Comparison of ENCODE assay signal across 36 mouse cellular contexts in genomic region chr5:121017699-121018098, GRCm38 (mm10). TPM values are rescaled to one million over a fixed set of nuclear protein-coding genes. Genes with fewer than 3 reads are reported as not detected.
"Had no signal": no experiment of that assay in that cellular context is flagged by ENCODE, and none has a peak within 500 bp of the region (broad histone marks: within the 10 kb centered on the region; RNA-seq: fewer than 3 reads in every experiment).

No protein-coding gene starts in this region.

- H3K4me2 ChIP-seq: limb, embryonic 12.5 days; limb, embryonic 13.5 days; limb, embryonic 15.5 days; liver, embryonic 11.5 days; liver, embryonic 12.5 days; liver, embryonic 13.5 days; liver, embryonic 15.5 days; lung, embryonic 14.5 days; lung, embryonic 15.5 days; midbrain, embryonic 11.5 days; midbrain, embryonic 12.5 days; midbrain, embryonic 15.5 days had no signal

- H3K9me3 ChIP-seq: limb, embryonic 10.5 days; limb, embryonic 12.5 days; limb, embryonic 13.5 days; limb, embryonic 15.5 days; liver, embryonic 12.5 days; liver, embryonic 13.5 days; liver, embryonic 15.5 days; lung, embryonic 15.5 days; megakaryocyte, embryonic 14.5 days; midbrain, embryonic 12.5 days; midbrain, embryonic 15.5 days had no signal

- H3K4me3 ChIP-seq: left cerebral cortex, adult 2 months; limb, embryonic 10.5 days; limb, embryonic 12.5 days; limb, embryonic 13.5 days; limb, embryonic 15.5 days; liver, embryonic 12.5 days; liver, embryonic 13.5 days; liver, embryonic 15.5 days; lung, embryonic 15.5 days; megakaryocyte, embryonic 14.5 days; midbrain, embryonic 12.5 days; midbrain, embryonic 15.5 days; myocyte had no signal

- ATAC-seq: liver, embryonic 12.5 days; liver, postnatal 0 days; lung, postnatal 0 days; midbrain, embryonic 15.5 days; midbrain, embryonic 16.5 days had no signal

- H3K9ac ChIP-seq: limb, embryonic 12.5 days; limb, embryonic 13.5 days; limb, embryonic 15.5 days; liver, embryonic 12.5 days; liver, embryonic 13.5 days; liver, embryonic 14.5 days; liver, embryonic 15.5 days; liver, postnatal 0 days; lung, embryonic 14.5 days; lung, embryonic 15.5 days; midbrain, embryonic 12.5 days; midbrain, embryonic 15.5 days had no signal

- H3K27ac ChIP-seq: left cerebral cortex, adult 2 months; limb, embryonic 10.5 days; limb, embryonic 12.5 days; limb, embryonic 13.5 days; limb, embryonic 15.5 days; liver, embryonic 12.5 days; liver, embryonic 13.5 days; liver, embryonic 14.5 days; liver, embryonic 15.5 days; lung, embryonic 15.5 days; macrophage; midbrain, embryonic 12.5 days; midbrain, embryonic 15.5 days had no signal

- DNase-seq: left cerebral cortex, postnatal 4 days; liver; liver, embryonic 13.5 days; liver, postnatal 0 days; lung, adult 18-20 months; lung, adult 2 months; lung, embryonic 14.5 days; lung, postnatal 10 days; lung, postnatal 14 days; lung, postnatal 36 days; lung, postnatal 4 days; midbrain, embryonic 14.5 days had no signal

- H3K27me3 ChIP-seq: limb, embryonic 13.5 days; liver, embryonic 15.5 days; lung, embryonic 15.5 days; midbrain, embryonic 12.5 days; midbrain, embryonic 15.5 days had no signal

- H3K36me3 ChIP-seq: limb, embryonic 10.5 days; limb, embryonic 12.5 days; limb, embryonic 13.5 days; limb, embryonic 15.5 days; liver, embryonic 12.5 days; liver, embryonic 13.5 days; liver, embryonic 15.5 days; lung, embryonic 15.5 days; midbrain, embryonic 12.5 days; midbrain, embryonic 15.5 days had no signal

- H3K4me1 ChIP-seq: limb, embryonic 10.5 days; limb, embryonic 12.5 days; limb, embryonic 13.5 days; limb, embryonic 15.5 days; liver, embryonic 12.5 days; liver, embryonic 13.5 days; liver, embryonic 15.5 days; lung, embryonic 15.5 days; megakaryocyte, embryonic 14.5 days; midbrain, embryonic 12.5 days had no signal

RNA-seq across cellular contexts. Expression of gene Rph3a, which starts 7.8 kb away (rescaled TPM):
- total RNA-seq: liver, adult 2 months; megakaryocyte progenitor cell, adult 5-6 weeks; megakaryocyte-erythroid progenitor cell, adult 5-6 weeks; monocyte, adult 5-6 weeks had no signal
- polyA plus RNA-seq: limb, embryonic 10.5 days; limb, embryonic 11.5 days; limb, embryonic 12.5 days; liver, adult 2 months; liver, embryonic 11.5 days; liver, embryonic 12.5 days; liver, embryonic 14.5 days; liver, embryonic 16.5 days; lung, adult 2 months; lung, embryonic 14.5 days; lung, postnatal 0 days; macrophage had no signal
